Mouse (Mus musculus) left cerebral cortex, adult 11 months (tissue): ENCODE measurements around the gene 1110032F04Rik.
"Not testable (repeated sequence)": the region's sequence is repeated elsewhere in the genome, so short reads cannot be mapped to it uniquely, and the experiment has no call there.

Source experiments
- DNase-seq: peaks from one replicate; pipeline ENCODE4 v3.0.0; 2022; ENCODE audit warnings: low spot score

The 1110032F04Rik gene

GRCm38 (mm10) chr3:68869211-68869690 lies at the start of gene 1110032F04Rik:
Gene 1110032F04Rik, plus strand, starts transcription at chr3:68869586.
- DNase-seq, result peak; percentile 8

- no peak for DNase-seq
Measured at GRCm38 (mm10) chr3:68821406-68821805, 48.0 kb upstream of the 1110032F04Rik start.

GRCm38 (mm10) chr3:68821926-68822341 lies 47.5 kb upstream of the 1110032F04Rik start:
- DNase-seq, result no peak

GRCm38 (mm10) chr3:68823876-68824764 lies 45.3 kb upstream of the 1110032F04Rik start:
- DNase-seq, result no peak

- DNase-seq, result no peak
Measured at GRCm38 (mm10) chr3:68824765-68825090, 44.7 kb upstream of the 1110032F04Rik start.

DNA sequence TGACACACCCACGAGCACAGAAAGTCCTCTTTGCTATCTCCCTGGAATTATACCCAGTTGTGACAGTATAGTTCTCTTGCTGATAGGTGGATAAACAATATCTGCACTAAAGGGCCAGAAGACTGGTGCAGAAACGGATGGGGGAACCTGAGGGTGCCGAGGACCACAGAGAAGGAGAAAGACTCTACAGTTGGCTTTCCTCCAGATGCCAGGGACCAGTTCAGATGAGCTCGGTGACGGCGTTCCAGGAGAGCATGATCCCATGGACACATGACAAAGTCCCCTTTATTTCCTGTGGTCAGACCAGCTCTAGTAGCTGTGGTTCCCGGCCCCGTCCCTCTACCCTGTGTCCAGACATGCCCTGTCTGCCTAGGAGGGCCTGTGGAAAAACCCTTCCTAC lies 44.2 kb upstream of the 1110032F04Rik start:
- no peak for DNase-seq

DNA sequence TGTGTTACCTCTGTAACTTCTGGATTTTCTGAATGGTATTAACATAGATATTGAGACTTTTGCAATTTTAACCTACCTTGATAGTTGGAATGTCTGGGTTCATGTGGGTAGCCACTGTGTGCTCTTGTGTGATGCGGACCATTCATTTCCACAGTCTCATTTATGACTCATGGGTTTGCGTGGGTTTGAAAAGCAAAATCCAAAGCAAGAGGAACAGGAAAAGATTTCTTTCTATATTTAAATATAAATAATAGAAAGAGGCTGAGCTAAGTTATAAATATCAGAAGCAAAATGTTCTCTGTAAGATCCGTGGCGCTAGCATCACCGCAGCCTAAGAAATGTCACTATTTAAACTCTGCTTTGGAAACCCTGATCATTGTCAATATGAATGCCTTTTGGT lies 41.7 kb upstream of the 1110032F04Rik start:
- no peak for DNase-seq

- DNase-seq, result no peak
Measured at GRCm38 (mm10) chr3:68829944-68830343, 39.4 kb upstream of the 1110032F04Rik start.

DNA sequence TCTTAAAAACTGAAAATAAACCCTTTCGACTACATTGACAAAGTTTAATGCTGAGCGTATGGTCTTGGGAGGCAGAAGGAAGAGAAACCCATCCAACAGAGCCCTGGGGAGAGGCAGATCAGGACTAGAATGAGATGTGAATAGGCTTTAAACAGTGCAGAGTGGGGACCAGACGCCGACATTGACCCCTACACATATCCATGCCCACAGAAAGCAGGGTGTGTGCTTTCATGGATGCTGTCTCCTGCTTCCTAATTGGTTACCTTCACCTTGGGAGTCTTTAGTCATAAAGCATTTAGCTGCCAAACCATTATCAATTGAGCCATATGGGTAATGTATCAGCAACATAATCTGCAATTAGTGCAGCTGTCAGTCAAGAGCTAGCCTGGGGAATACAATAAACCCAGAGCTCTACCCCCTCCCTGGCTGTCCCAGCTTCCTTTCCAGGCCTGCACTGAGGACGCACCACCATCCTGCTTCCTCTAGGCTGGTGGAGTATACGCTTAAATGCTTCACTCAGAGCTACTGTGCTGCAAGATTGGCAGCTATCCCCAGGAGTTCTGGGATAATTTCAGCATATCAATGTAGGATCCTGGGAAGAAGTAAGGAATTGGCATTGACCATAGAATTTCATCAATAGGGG lies 32.4 kb upstream of the 1110032F04Rik start:
- DNase-seq, result no peak

- no peak for DNase-seq
Measured at GRCm38 (mm10) chr3:68840206-68840605, 29.2 kb upstream of the 1110032F04Rik start.

- no peak for DNase-seq
Measured at GRCm38 (mm10) chr3:68844025-68844424, 25.4 kb upstream of the 1110032F04Rik start.

DNA sequence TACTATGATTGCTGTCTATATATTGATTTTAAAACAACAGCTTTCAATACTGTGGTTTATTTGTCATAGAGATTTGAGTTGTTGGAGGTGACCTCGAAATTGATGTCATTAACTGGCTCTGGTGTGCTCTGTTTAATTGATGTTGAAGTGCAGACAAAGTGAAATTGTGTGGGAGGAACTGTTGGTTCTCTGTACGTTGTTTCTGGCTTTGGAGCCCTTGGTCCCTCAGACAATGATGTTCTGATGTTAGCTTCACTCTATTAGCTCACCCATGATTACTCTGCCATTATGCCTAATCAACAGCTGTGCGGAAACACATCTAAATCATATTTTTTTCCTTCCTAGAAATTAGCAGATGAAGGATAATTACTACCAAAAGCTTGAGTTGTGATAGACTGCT lies 21.1 kb upstream of the 1110032F04Rik start:
- no peak for DNase-seq

- DNase-seq, result no peak
Measured at GRCm38 (mm10) chr3:68852414-68852813, 17.0 kb upstream of the 1110032F04Rik start.

DNA sequence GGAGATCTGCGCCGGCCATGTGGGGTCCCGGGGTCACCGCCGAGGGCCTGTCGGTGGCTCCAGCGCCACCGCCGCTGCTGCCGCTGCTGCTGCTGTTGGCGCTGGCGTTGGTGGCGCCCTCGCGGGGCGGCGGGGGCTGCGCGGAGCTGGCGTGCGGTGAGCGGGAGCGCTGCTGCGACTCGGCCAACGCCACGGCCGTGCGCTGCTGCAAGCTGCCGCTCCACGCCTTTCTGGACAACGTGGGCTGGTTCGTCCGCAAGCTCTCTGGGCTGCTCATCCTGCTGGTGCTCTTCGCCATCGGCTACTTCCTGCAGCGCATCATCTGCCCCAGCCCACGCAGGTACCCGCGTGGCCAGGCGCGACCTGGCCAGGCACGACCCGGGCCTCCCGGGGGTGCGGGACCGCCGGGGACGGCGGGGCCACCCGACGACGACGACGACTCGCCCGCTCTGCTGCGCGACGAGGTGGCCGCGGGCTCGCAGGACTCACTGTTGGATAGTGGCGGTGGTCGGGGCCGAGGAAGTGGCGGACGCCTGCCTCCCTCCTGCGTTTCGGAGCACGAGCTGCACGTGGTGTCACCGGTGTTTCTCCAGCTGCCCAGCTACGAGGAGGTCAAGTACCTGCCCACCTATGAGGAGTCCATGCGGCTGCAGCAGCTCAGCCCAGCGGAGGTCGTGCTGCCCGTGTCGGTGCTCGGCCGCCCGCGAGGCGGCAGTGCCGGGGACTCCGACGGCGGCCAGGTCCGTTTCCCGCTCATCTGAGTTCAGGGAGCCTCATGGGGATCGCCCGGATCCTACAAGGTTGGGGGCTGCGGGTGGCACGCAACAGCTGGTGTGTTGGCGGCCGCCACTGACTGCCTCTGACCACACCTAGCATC lies 543 bp downstream of the 1110032F04Rik start:
- no peak for DNase-seq

- DNase-seq, result no peak
Measured at GRCm38 (mm10) chr3:68870568-68870950, 1.2 kb downstream of the 1110032F04Rik start.

GRCm38 (mm10) chr3:68874079-68874478 lies 4.7 kb downstream of the 1110032F04Rik start:
- DNase-seq, result no peak

GRCm38 (mm10) chr3:68886845-68887244 lies 17.5 kb downstream of the 1110032F04Rik start:
- no peak for DNase-seq

DNA sequence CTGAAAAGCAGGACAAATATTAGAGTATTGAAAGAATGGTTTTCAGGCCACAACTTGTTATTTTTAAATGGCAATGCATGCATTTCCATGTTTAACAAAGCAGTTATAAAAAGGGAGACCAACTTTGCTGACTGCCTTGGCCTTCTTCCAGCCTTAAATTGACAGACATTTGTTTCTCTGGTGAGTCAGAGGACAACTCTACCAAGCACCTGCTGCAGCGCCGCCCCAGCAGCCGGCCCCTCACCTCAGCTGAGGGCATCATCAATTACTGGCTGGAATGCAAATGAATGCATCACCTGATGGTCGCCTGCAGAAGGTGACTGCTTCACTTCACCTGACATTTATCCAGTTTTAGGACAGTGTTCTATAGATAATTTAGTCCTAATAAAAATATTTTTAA lies 26.0 kb downstream of the 1110032F04Rik start:
- DNase-seq, result no peak

DNA sequence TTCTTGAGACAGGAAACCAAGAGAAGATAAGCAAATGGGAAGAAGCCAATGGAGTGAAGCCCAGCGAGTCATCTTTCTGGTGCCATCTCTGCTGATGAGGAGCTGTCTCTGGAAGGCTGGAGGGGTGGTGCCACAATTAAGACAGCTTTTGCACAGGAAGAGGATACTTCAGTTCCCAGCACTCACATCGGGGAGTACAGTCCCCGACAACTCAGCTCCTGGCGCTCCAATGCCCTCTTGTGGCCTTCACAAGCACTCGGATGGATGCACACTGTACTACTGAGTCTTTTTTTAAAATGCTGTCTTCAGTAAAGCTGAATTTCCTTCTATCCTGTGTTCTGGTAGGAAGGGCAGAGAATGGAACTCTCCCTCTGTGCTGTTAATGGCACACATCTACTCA lies 27.8 kb downstream of the 1110032F04Rik start:
- DNase-seq, result no peak

DNA sequence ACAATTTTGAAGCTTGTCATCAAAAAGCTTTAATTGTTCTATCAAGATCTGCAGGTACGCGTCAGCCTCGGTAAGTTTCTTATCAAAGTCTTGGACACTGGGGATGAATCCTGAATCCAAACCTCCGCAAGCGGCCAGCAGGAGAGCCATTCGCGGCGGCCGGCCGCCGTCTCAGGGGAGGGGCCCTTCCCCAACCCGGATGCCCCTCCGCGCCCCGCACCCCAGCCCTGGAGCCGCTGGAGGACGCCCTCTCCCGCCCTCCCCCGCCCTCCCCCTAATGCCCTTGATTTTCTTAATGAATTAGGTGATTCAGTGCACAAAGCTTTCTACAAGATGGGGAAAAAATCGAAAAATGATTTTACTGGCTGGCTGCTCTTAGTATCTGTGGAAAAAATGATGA lies 33.2 kb downstream of the 1110032F04Rik start:
- not testable (repeated sequence) for DNase-seq

GRCm38 (mm10) chr3:68904902-68905778 lies 35.8 kb downstream of the 1110032F04Rik start:
- DNase-seq, result no peak
